Mouse (Mus musculus): Measurements from ENCODE around the gene Atr. TPM values are rescaled to one million over a fixed set of nuclear protein-coding genes. Genes with fewer than 3 reads are reported as not detected.

Atr gene
- polyA plus RNA-seq, 1 experiment from 2014 or later, result 8.4 TPM

- no peak for ATAC-seq (replicated peaks; ENCODE audit: insufficient number of reproducible peaks, insufficient read depth, low FRiP score, low read depth)
- H3K9me3 ChIP-seq (replicated peaks), result no peaks in the 10 kb centered on the region
- H3K4me1 ChIP-seq (replicated peaks), result no peaks in the 10 kb centered on the region
- WGBS, result 78% methylated on average over 3 of the region's 3 CpGs
- no peak overlapping the region for H3K4me2 ChIP-seq
- no peak overlapping the region for H3K27ac ChIP-seq
- peaks cover 15% of the 10 kb centered on the region for H3K27me3 ChIP-seq
- no peak overlapping the region for H3K4me3 ChIP-seq
- H3K9ac ChIP-seq, result no peak overlapping the region
- no peaks in the 10 kb centered on the region for H3K36me3 ChIP-seq
Observed at GRCm38 (mm10) chr9:95839424-95839823, 18.0 kb upstream of the Atr start.

GRCm38 (mm10) chr9:95844825-95845460 lies 12.5 kb upstream of the Atr start, which contains the start of gene Pls1:
Gene Pls1 (minus strand): TSS chr9:95845311.
- Histone ChIP-seq H3K27me3 (peaks cover 33% of the 10 kb centered on the region), H3K27ac (no peak within 1 kb of the TSS), H3K4me3 (peak within 1 kb of the TSS; percentile 76), H3K9me3 (replicated peaks) (no peaks in the 10 kb centered on the region), H3K9ac (peak within 1 kb of the TSS; percentile 68), H3K36me3 (no peaks in the 10 kb centered on the region), H3K4me2 (peak within 1 kb of the TSS; percentile 99), H3K4me1 (replicated peaks) (peaks cover 7% of the 10 kb centered on the region; the same call in 1 of the 2 replicates)
- peak; percentile 62; the same call in 1 of the 2 replicates for ATAC-seq (replicated peaks; ENCODE audit: insufficient number of reproducible peaks, insufficient read depth, low FRiP score, low read depth)
- 1% methylated on average over 46 of the region's 46 CpGs for WGBS

GRCm38 (mm10) chr9:95845711-95846110 lies 11.7 kb upstream of the Atr start:
- Histone ChIP-seq H3K9me3 (replicated peaks) (no peaks in the 10 kb centered on the region), H3K27ac (no peak overlapping the region)
- no peak for ATAC-seq (replicated peaks; ENCODE audit: insufficient number of reproducible peaks, insufficient read depth, low FRiP score, low read depth)

GRCm38 (mm10) chr9:95851671-95852070 lies 5.7 kb upstream of the Atr start:
- H3K27ac ChIP-seq, result no peak overlapping the region
- no peak overlapping the region for H3K4me3 ChIP-seq
- no peak for ATAC-seq (replicated peaks; ENCODE audit: insufficient number of reproducible peaks, insufficient read depth, low FRiP score, low read depth)
- no peak overlapping the region for H3K4me2 ChIP-seq
- no peaks in the 10 kb centered on the region for H3K36me3 ChIP-seq
- peaks cover 4% of the 10 kb centered on the region; the same call in 1 of the 2 replicates for H3K4me1 ChIP-seq (replicated peaks)
- peaks cover under 1% of the 10 kb centered on the region; the same call in 1 of the 2 replicates for H3K27me3 ChIP-seq
- 58% methylated on average over 11 of the region's 11 CpGs for WGBS
- no peak overlapping the region for H3K9ac ChIP-seq
- H3K9me3 ChIP-seq (replicated peaks), result no peaks in the 10 kb centered on the region

More at GRCm38 (mm10) chr9:95845711-95846110, 11.7 kb upstream of the Atr start:
- H3K27me3 ChIP-seq, result peaks cover 33% of the 10 kb centered on the region
- peak overlapping the region; percentile 99; the same call in 1 of the 2 replicates for H3K4me2 ChIP-seq
- H3K9ac ChIP-seq, result no peak overlapping the region
- WGBS, result 70% methylated on average over 4 of the region's 4 CpGs
- no peak overlapping the region for H3K4me3 ChIP-seq
- peaks cover 7% of the 10 kb centered on the region; the same call in 1 of the 2 replicates for H3K4me1 ChIP-seq (replicated peaks)
- H3K36me3 ChIP-seq, result no peaks in the 10 kb centered on the region

- 24% methylated on average over 4 of the region's 4 CpGs for WGBS
- H3K27me3 ChIP-seq, result no peaks in the 10 kb centered on the region
- H3K9me3 ChIP-seq (replicated peaks), result no peaks in the 10 kb centered on the region
- H3K27ac ChIP-seq, result no peak overlapping the region
- peaks cover 6% of the 10 kb centered on the region; the same call in 1 of the 2 replicates for H3K4me1 ChIP-seq (replicated peaks)
- H3K9ac ChIP-seq, result no peak overlapping the region
- ATAC-seq (replicated peaks; ENCODE audit: insufficient number of reproducible peaks, insufficient read depth, low FRiP score, low read depth), result no peak
- H3K36me3 ChIP-seq, result no peaks in the 10 kb centered on the region
- H3K4me2 ChIP-seq, result no peak overlapping the region
- no peak overlapping the region for H3K4me3 ChIP-seq
Observed at GRCm38 (mm10) chr9:95852896-95853295, 4.5 kb upstream of the Atr start.

- ATAC-seq (replicated peaks; ENCODE audit: insufficient number of reproducible peaks, insufficient read depth, low FRiP score, low read depth), result no peak
- H3K27ac ChIP-seq, result no peak overlapping the region
- H3K4me1 ChIP-seq (replicated peaks), result peaks cover 6% of the 10 kb centered on the region; the same call in 1 of the 2 replicates
- no peak overlapping the region for H3K4me3 ChIP-seq
- 72% methylated on average over 2 of the region's 2 CpGs for WGBS
- no peaks in the 10 kb centered on the region for H3K9me3 ChIP-seq (replicated peaks)
- no peak overlapping the region for H3K9ac ChIP-seq
- no peaks in the 10 kb centered on the region for H3K27me3 ChIP-seq
- H3K4me2 ChIP-seq, result no peak overlapping the region
- H3K36me3 ChIP-seq, result no peaks in the 10 kb centered on the region
Observed at GRCm38 (mm10) chr9:95854891-95855290, 2.5 kb upstream of the Atr start.

GRCm38 (mm10) chr9:95856004-95856403 lies 1.4 kb upstream of the Atr start:
- H3K9ac ChIP-seq, result no peak overlapping the region
- ATAC-seq (replicated peaks; ENCODE audit: insufficient number of reproducible peaks, insufficient read depth, low FRiP score, low read depth), result no peak
- H3K27me3 ChIP-seq, result no peaks in the 10 kb centered on the region
- peaks cover 6% of the 10 kb centered on the region; the same call in 1 of the 2 replicates for H3K4me1 ChIP-seq (replicated peaks)
- no peak overlapping the region for H3K4me2 ChIP-seq
- no peak overlapping the region for H3K4me3 ChIP-seq
- 69% methylated on average over 4 of the region's 4 CpGs for WGBS
- no peaks in the 10 kb centered on the region for H3K36me3 ChIP-seq
- no peaks in the 10 kb centered on the region for H3K9me3 ChIP-seq (replicated peaks)
- H3K27ac ChIP-seq, result no peak overlapping the region

GRCm38 (mm10) chr9:95858027-95858570 lies 702 bp downstream of the Atr start:
- Histone ChIP-seq H3K9ac (peak overlapping the region; percentile 85), H3K4me3 (peak overlapping the region; percentile 88), H3K4me2 (peak overlapping the region; percentile 89), H3K36me3 (no peaks in the 10 kb centered on the region), H3K4me1 (replicated peaks) (peaks cover 6% of the 10 kb centered on the region; the same call in 1 of the 2 replicates), H3K9me3 (replicated peaks) (no peaks in the 10 kb centered on the region), H3K27ac (peak overlapping the region; percentile 77), H3K27me3 (no peaks in the 10 kb centered on the region)
- WGBS, result under 1% methylated on average over 31 of the region's 31 CpGs
- peak; percentile 41 for ATAC-seq (replicated peaks; ENCODE audit: insufficient number of reproducible peaks, insufficient read depth, low FRiP score, low read depth)

GRCm38 (mm10) chr9:95878246-95878645 lies 20.8 kb downstream of the Atr start:
- Histone ChIP-seq H3K27ac (no peak overlapping the region), H3K4me3 (no peak overlapping the region), H3K27me3 (no peaks in the 10 kb centered on the region), H3K9ac (no peak overlapping the region), H3K9me3 (replicated peaks) (no peaks in the 10 kb centered on the region), H3K36me3 (peaks cover 25% of the 10 kb centered on the region), H3K4me2 (no peak overlapping the region), H3K4me1 (replicated peaks) (no peaks in the 10 kb centered on the region)
- no peak for ATAC-seq (replicated peaks; ENCODE audit: insufficient number of reproducible peaks, insufficient read depth, low FRiP score, low read depth)
- 90% methylated on average over 5 of the region's 5 CpGs for WGBS

GRCm38 (mm10) chr9:95882751-95883150 lies 25.4 kb downstream of the Atr start:
- Histone ChIP-seq H3K9me3 (replicated peaks) (no peaks in the 10 kb centered on the region), H3K4me1 (replicated peaks) (no peaks in the 10 kb centered on the region), H3K4me3 (no peak overlapping the region), H3K4me2 (no peak overlapping the region), H3K27me3 (no peaks in the 10 kb centered on the region), H3K36me3 (peaks cover 31% of the 10 kb centered on the region), H3K9ac (no peak overlapping the region), H3K27ac (no peak overlapping the region)
- ATAC-seq (replicated peaks; ENCODE audit: insufficient number of reproducible peaks, insufficient read depth, low FRiP score, low read depth), result no peak
- 89% methylated on average over 2 of the region's 2 CpGs for WGBS

GRCm38 (mm10) chr9:95897392-95897791 lies 40.0 kb downstream of the Atr start:
- H3K4me2 ChIP-seq, result no peak overlapping the region
- H3K9me3 ChIP-seq (replicated peaks), result no peaks in the 10 kb centered on the region
- H3K27me3 ChIP-seq, result no peaks in the 10 kb centered on the region
- no peak overlapping the region for H3K27ac ChIP-seq
- ATAC-seq (replicated peaks; ENCODE audit: insufficient number of reproducible peaks, insufficient read depth, low FRiP score, low read depth), result no peak
- 47% methylated on average over 5 of the region's 5 CpGs for WGBS
- peaks cover 29% of the 10 kb centered on the region for H3K36me3 ChIP-seq
- H3K9ac ChIP-seq, result no peak overlapping the region
- H3K4me3 ChIP-seq, result no peak overlapping the region
- H3K4me1 ChIP-seq (replicated peaks), result no peaks in the 10 kb centered on the region; the same call in 1 of the 2 replicates
